Mouse (Mus musculus) yolk sac, embryonic 10.5 days (tissue): ENCODE data around the gene Pdk1.
"Not testable (repeated sequence)": the region's sequence is repeated elsewhere in the genome, so short reads cannot be mapped to it uniquely, and the experiment has no call there.

ENCODE experiments used
- DNase-seq: peaks from one replicate; pipeline ENCODE4 v3.0.0-alpha.2; 2017; ENCODE audit warnings: low spot score

Pdk1 gene

DNA sequence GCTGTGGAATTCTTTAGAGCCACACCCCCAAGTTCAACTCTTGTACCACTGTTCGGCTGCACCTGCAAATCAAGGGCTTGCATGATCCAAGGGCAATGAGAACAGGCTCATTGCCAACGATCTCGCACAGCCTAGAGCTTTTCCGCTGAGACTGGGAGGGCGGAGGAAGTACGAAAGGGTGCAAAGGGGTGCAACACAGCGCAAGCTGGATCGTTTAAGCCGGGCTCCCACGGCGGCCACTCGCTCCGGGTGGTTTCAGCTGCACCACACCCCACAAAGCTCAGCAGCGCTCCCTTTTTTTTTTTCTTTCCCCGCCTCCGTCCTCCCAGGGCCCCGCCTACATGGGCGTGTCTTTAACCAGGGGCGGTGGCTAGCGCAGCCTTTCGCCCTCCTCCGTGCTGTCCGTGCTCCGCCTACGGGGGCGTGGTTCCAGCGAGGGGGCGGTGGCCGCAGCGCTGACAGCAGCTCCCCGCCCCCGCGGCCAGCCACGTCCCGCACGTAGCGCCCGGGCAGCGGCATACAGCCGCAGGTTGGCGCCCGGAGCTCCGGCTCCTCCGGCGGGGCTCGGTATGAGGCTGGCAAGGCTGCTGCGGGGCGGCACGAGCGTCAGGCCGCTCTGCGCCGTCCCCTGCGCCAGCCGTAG lies at the start of gene Pdk1:
Gene Pdk1, plus strand, starts transcription at position 424 of the 643 bp plus-strand sequence.
- DNase-seq, result peak; percentile 97

DNA sequence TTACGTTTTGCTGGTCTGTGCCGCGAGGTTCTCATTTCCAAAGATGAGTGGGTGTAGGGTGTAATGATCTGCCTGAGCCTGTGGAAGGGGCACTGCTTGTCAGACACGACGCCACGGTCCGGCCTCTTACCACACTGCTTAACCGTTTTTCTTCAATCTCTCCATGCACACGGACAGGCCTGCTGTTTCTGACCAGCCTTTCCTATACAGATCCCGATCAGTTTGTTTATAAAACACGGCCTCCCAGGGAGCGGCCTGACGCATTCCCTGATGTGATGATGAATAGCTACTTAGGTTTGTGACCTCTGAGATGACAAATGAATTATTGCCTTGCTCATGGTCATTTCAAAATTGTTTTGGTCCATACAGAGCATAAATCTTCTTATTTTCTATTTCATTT lies 48.9 kb upstream of the Pdk1 start:
- DNase-seq, result no peak

- DNase-seq, result no peak
Measured at GRCm38 (mm10) chr2:71827711-71828110, 45.3 kb upstream of the Pdk1 start.

DNA sequence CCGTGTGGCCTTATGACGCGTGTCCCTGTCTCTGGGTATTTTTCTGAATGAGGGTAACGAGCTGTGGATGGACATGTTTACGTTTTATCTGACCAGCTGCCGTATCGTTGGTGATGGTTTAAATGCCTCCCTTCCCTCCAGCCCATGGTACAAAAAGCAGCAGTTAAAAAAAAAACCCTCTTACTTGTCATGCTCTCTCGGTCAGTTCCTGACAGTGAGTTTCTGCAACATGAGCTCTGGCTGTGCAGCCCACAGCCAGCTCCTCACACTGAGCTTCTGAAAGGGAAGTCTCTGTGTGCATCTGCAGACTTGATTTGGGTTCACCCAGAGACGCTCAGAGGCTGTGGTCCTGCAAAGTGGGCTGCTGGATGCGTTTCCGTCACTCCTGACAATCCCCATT lies 44.1 kb upstream of the Pdk1 start:
- DNase-seq, result no peak

DNA sequence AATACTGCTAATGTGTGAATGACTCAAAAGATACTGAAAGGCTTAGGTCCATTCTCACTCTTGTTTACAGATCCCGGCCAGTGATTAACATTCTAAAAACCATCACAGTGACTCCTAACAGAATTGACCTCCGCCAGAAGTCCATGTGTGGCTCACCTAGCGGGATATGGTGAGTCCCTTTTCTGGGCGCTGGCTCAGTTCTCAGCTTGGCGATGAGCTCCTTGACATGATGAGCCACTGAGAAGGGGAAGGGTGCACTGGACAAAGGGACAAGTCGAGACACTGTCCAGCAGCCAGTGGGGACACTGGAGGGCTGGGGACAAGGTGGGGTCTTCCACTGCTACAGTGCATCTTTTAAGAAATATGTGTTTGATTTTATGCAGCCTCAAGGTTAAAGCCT lies 39.4 kb upstream of the Pdk1 start:
- DNase-seq, result no peak

DNA sequence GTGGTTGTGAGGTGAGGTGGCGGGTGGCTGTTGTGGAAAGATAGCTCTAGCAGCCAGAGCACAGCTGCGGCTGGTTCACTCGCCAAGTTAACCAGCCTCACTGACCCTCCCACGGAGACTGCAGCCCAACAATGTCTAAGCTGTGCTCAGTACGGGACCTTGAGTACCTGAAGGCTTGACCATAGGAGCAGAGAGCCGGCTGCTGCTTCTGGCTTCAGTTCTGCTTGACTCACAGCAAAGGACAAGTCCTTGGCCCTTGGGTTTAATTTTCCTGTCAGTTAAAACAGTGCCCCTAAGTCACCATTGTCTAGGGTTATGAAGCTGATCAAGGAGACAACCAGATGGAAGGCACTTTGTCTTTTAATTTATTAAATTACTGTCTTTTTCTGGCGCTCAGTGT lies 38.7 kb upstream of the Pdk1 start:
- no peak for DNase-seq

DNA sequence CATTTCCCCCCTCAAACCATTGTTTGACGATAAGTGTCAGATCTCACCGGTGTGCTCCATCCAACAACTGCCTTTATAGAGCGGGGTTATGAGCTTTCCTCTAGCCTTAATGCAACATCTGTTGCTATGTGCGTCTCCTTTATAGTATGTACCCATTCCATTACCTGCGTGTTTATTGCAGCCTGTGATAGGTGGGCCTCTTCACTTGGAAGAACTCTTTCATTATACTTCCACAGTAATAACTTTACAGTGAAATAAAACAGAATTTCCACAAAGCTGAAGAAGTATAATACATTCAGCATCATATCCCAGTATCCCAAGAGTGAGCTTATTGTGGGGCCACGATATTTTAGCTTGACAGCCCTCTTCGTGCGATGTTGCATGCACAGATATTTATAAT lies 37.5 kb upstream of the Pdk1 start:
- no peak for DNase-seq

- DNase-seq, result no peak
Measured at GRCm38 (mm10) chr2:71836232-71836631, 36.8 kb upstream of the Pdk1 start.

DNA sequence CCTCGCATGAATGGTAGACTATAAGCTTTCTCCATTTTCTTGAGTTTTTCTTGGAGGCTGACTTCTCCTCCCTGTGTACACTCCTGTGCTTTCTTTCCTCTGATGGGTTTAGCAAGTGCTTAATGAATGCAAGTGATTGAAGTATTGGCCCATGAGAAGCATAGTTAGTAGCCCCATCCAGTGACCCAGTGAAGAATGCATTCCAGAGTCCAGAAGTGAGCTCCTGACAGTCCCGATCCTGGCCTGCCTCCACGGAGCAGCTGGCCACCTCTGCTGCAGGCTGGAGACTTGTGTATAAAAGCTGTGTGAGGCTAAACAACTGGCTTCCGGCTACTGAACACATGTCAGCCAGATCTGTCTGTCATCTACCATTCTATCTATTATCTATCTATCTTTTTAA lies 35.8 kb upstream of the Pdk1 start:
- DNase-seq, result no peak

GRCm38 (mm10) chr2:71837791-71838190 lies 35.2 kb upstream of the Pdk1 start:
- DNase-seq, result peak; percentile 40

DNA sequence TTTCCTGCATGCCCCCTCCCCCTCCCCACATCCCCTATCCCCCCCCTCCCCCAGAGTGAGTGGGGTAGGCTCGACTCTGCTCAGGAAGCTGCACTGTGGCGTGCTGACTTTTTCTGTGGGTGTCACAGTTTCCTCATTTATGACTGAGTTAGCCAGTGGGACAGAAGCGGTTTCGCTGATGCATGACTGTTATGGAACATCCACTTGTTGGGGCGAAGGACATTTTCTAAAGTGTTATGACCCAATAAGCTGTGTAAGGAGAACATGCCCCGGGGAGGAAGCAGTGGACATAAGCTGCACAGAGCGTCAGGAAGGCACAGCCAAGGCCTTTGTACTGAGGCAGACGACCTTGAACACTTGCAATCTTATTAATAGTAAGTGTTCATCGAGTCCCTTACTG lies 29.7 kb upstream of the Pdk1 start:
- DNase-seq, result no peak

DNA sequence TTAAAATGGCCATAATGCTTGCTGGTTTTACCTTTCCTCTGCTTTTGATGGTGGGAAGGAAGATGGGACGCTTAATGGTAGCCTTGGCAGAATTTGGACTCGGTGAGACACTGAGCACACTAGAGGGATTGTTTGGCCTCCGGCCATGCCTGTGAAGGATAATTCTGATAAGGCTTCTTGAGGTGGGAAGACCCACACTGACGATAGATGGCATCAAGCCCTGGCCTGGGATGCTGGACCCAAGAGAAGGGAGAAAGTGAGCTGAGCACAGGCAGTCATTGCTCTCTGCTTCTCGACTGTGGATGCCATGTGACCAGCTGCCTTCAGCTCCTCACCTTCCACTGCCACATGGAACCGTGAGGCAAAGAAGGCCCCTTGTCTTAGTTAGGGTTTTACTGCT lies 28.1 kb upstream of the Pdk1 start:
- no peak for DNase-seq

GRCm38 (mm10) chr2:71852161-71852560 lies 20.9 kb upstream of the Pdk1 start:
- DNase-seq, result not testable (repeated sequence)

GRCm38 (mm10) chr2:71855076-71855475 lies 17.9 kb upstream of the Pdk1 start:
- no peak for DNase-seq

DNA sequence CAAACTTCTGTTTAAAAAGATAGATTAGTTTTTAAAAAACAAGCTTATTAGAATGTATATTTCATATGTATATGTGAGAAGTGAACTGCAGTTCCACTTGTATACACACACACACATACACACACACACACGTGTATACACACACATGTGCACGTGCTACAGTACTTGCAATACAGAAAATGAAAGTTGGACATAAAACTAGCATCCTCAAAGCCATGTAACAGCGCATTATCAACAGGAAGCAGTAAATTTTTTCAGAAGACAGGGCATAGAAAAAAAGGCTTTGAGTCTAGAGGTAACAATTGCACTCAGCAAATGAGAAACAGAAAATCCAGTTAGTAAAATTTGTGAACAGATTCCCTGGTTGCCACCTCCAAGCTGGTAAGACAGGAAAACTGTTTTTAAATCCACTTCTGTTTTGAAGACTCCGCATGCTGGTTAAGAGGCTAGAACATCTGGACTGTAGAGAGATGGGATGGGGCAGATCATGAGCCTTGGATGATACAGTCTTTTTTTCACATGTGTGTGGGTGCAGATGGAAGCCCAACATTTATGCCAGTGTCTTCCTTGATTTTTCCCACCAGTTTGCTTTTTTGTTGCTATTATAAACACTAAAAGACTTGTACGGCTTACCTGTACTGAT lies 9.4 kb upstream of the Pdk1 start:
- no peak for DNase-seq

DNA sequence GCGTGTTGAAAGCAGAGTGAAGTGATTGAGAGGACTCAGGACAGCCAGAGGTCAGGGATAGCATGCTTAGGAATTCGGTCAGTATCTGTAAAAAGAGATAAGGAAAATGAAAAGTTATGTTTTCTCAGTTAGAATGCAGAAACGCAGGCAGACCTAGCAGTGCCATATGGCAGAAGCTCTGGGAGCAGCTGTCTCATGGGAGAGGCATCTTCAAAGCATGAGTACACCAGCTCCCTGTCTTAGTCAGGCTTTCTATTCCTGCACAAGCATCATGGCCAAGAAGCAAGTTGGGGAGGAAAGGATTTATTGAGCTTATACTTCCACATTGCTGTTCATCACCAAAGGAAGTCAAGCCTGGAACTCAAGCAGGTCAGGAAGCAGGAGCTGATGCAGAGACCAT lies 8.0 kb upstream of the Pdk1 start:
- DNase-seq, result peak; percentile 12

DNA sequence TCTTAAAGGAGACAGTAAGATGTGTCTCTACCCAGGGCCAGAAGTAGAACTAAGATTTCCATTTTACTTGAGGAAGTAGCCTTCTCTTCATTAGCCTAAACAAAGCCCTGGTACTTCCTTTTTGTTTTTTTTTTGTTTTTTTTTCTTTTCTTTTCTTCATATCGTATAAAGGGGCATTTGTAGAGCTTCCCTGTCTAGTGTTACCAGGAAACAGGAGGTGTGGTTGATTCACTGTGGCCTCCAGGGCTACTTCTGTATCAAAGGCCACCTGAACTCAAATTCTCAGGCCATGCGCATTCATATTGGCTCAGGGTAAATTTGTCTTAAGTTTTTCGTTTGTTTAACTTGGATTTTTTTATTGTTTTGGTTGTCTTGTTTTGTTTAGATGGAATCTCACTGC lies 7.1 kb upstream of the Pdk1 start:
- DNase-seq, result no peak

DNA sequence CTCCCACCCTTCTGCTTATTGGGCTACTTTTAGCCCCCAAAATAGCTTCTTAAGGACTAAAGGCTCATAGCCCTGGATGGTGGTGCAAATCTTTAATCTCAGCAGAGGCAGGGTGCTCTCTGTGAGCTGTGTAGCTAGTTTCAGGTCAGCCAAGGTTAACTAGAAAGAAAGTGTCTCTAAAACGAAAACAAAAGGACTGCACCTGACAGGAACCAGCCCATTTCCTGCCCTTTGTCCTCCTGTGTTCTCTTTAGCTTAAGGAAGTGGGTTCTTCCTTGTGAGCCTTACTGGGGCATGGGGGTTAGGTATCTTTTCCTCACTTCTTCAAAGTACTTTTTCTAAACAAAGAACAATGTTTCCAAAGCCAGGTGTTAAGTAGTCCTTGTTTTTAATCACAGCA lies 6.5 kb upstream of the Pdk1 start:
- DNase-seq, result peak; percentile 38

GRCm38 (mm10) chr2:71867019-71867418 lies 6.0 kb upstream of the Pdk1 start:
- peak; percentile 17 for DNase-seq

- peak; percentile 20 for DNase-seq
Measured at GRCm38 (mm10) chr2:71867480-71867879, 5.5 kb upstream of the Pdk1 start.

DNA sequence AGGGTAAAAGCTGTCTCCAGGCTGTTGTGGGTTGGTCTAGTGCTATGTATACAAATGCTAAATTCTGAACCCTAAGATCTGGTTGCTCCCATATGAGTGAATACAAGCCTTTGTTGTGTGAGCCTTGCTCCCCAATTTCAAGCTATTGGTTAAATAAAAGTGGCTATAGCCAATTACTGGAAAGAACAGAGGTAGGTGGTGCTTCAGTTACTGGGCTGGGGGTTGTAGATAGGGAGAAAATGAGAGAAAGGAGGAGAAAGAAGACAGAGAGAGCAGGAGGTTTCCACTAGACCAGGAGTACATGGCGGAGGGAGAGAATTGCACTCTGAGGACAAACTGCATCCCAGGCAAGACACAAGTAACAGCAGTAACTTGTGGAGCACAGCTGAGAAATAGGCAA lies 4.8 kb upstream of the Pdk1 start:
- DNase-seq, result no peak

GRCm38 (mm10) chr2:71872141-71872540 lies 883 bp upstream of the Pdk1 start:
- no peak for DNase-seq

DNA sequence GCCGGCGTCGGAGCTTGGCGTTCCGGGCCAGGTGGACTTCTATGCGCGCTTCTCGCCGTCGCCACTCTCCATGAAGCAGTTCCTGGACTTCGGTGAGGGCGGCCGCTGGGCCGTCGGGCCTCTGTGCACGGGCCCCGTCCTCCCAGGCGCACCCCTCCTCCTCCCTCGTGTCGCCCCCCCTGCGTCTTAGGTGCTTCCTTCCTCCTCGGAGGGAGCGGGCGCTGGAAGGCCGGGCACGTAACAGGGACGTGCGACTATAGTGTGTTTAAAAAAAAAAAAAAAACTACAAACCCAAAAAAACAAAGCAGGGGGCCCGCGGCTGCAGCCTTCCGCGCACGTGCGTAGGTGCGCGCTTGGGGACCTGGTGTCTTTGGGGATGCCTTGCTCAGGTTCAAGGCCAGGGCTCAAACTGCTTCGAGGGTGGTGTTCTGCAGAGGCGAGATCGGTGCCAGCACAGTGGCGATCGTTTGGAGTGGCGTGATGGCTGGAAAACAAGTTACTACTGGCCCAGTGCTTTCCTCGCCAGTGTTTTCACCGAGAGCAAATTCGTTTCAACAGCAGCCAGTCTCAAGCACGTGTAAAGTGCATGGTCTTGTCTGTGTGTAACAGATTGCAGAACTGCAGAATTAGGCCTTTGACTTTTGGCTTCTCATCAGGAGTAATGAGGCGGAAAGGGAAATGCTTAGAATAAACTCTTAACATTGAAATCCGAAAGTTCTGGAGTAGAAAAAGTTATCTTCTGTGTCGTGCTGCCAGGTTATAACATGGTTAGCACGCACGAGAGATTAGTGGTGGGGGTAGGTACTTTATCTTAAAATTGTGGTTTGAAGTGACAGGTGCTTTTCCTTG lies 674 bp downstream of the Pdk1 start:
- peak; percentile 43 for DNase-seq
